Mouse (Mus musculus): Measurements from ENCODE around the gene Iqca. TPM values are rescaled to one million over a fixed set of nuclear protein-coding genes. Genes with fewer than 3 reads are reported as not detected.

Gene Iqca
- polyA plus RNA-seq, 1 experiment, result 0.33 TPM

DNA sequence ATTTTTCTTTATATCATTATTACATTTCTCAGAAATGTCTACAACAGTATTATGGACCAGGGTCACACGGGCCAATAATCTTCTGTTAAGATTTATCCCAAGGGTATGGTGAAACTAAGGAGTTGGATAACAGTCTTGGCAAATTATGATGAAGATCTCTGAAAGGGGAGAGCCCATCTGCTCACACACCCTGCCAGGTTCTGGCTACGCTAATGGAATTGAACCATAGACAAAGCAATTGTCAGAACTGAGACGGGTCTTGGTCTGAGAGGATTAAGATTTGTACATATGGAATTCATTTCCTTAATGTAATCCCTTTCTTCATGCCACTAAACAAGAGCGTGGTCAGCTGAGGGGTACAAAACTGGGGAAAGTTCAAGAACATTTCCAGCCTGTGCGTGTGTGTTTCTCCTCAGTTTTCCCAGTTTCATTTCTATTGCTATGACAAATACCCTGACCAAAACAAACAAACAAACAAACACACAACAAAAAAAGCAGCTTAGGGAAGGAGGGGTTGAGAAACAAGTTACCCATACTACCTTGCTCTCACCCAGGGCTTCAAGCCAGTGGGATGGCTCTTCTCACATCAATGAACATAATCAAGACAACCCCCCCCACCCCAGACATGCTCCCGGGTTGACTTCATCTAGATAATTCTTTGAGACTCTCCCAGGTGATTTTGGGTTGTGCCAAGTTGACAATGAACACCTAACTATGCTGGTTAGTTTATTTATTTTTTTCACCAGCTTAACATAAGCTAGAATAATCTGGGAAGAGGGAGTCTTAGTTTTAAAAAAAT is 64.8 kb downstream of the Iqca start:
- H3K36me3 ChIP-seq (ENCODE audit: control insufficient read depth, insufficient read depth, low read length), result no peaks in the 10 kb centered on the region
- TF ChIP-seq POLR2A (IDR thresholded peaks at IDR 0.05; ENCODE audit: low read depth, low read length), result no peak
- TF ChIP-seq CTCF (conservative IDR thresholded peaks at IDR 0.05; ENCODE audit: insufficient read depth, insufficient read length, low read depth, low read length), result no peak
- H3K27me3 ChIP-seq (replicated peaks; ENCODE audit: control insufficient read depth, insufficient read depth, low read length), result no peaks in the 10 kb centered on the region
- no peak for DNase-seq
- WGBS, result 90% methylated on average over 6 of the region's 6 CpGs
- H3K4me1 ChIP-seq (ENCODE audit: control insufficient read depth, insufficient read depth, low read length), result no peaks in the 10 kb centered on the region
- no peak overlapping the region for H3K27ac ChIP-seq (ENCODE audit: insufficient read depth, low read depth, low read length)
- H3K4me3 ChIP-seq (ENCODE audit: insufficient read depth, low read depth, low read length), result no peak overlapping the region

DNA sequence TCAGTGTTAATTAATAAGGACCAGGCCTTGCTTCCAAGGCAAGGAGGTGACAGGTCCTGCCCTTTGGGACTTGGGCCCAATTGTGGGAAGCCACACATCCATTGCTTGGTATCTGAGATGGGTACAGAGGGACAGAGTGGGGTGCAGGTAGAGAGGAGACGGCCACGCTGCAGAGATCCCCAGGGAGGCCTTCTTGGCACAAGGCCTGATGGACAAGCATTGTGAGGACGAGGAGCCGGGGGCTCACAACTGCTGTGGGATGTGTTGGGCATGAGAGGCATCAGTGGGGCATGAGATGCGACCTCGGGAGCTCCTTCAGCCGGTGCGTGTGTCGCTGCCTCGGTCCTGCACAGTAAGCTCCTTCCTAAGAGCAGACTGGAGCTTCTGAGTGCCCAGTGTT is 66.7 kb downstream of the Iqca start:
- 88% methylated on average over 10 of the region's 10 CpGs for WGBS
- Histone ChIP-seq H3K36me3 (ENCODE audit: control insufficient read depth, insufficient read depth, low read length) (no peaks in the 10 kb centered on the region), H3K4me1 (ENCODE audit: control insufficient read depth, insufficient read depth, low read length) (no peaks in the 10 kb centered on the region), H3K27ac (ENCODE audit: insufficient read depth, low read depth, low read length) (no peak overlapping the region), H3K4me3 (ENCODE audit: insufficient read depth, low read depth, low read length) (no peak overlapping the region), H3K27me3 (replicated peaks; ENCODE audit: control insufficient read depth, insufficient read depth, low read length) (no peaks in the 10 kb centered on the region)
- DNase-seq, result no peak
- no peak for TF ChIP-seq CTCF (conservative IDR thresholded peaks at IDR 0.05; ENCODE audit: insufficient read depth, insufficient read length, low read depth, low read length)
- TF ChIP-seq POLR2A (IDR thresholded peaks at IDR 0.05; ENCODE audit: low read depth, low read length), result no peak

DNA sequence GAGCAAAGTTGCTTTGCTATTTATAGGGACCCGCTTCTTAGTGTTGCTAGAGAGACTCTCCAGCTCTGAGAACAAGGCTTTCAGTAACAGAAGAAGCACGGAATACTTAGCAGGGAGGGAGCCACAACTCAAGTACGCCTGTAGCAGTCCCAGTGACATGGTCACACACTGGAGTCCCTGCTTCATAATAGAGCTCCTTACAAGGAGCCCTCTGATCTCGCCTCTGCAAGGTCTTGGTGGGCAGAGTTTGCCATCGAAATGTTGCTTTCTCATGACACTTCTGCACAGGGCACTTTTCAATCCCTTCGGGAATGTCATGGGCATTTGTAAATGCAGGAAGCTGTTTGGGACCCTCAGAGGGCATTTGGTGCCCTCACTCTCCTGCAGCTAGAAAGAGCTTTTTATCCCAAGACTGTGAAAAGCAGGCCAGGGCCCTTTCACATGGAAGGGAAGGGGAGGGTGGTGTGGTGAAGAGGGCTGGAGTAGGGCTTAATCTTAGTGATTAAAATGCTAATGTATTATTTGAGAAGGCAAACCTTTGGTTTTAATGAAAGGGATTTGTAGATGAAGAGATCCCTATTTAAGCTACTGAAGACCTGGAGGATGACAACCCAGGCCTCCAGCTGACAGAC is 67.6 kb downstream of the Iqca start:
- no peaks in the 10 kb centered on the region for H3K36me3 ChIP-seq (ENCODE audit: control insufficient read depth, insufficient read depth, low read length)
- no peak for DNase-seq
- no peaks in the 10 kb centered on the region for H3K27me3 ChIP-seq (replicated peaks; ENCODE audit: control insufficient read depth, insufficient read depth, low read length)
- H3K4me1 ChIP-seq (ENCODE audit: control insufficient read depth, insufficient read depth, low read length), result no peaks in the 10 kb centered on the region
- H3K4me3 ChIP-seq (ENCODE audit: insufficient read depth, low read depth, low read length), result no peak overlapping the region
- no peak overlapping the region for H3K27ac ChIP-seq (ENCODE audit: insufficient read depth, low read depth, low read length)
- TF ChIP-seq POLR2A (IDR thresholded peaks at IDR 0.05; ENCODE audit: low read depth, low read length) (no peak), CTCF (conservative IDR thresholded peaks at IDR 0.05; ENCODE audit: insufficient read depth, insufficient read length, low read depth, low read length) (no peak)
- 82% methylated on average over 6 of the region's 6 CpGs for WGBS

GRCm38 (mm10) chr1:90076291-90076690 is 76.9 kb downstream of the Iqca start:
- Histone ChIP-seq H3K4me3 (ENCODE audit: insufficient read depth, low read depth, low read length) (no peak overlapping the region), H3K27me3 (replicated peaks; ENCODE audit: control insufficient read depth, insufficient read depth, low read length) (no peaks in the 10 kb centered on the region), H3K27ac (ENCODE audit: insufficient read depth, low read depth, low read length) (no peak overlapping the region), H3K4me1 (ENCODE audit: control insufficient read depth, insufficient read depth, low read length) (no peaks in the 10 kb centered on the region), H3K36me3 (ENCODE audit: control insufficient read depth, insufficient read depth, low read length) (no peaks in the 10 kb centered on the region)
- no peak for DNase-seq
- TF ChIP-seq CTCF (conservative IDR thresholded peaks at IDR 0.05; ENCODE audit: insufficient read depth, insufficient read length, low read depth, low read length) (no peak), POLR2A (IDR thresholded peaks at IDR 0.05; ENCODE audit: low read depth, low read length) (no peak)
- WGBS, result 75% methylated on average over 2 of the region's 2 CpGs

- WGBS, result 67% methylated on average over 5 of the region's 5 CpGs
- Histone ChIP-seq H3K27ac (ENCODE audit: insufficient read depth, low read depth, low read length) (no peak overlapping the region), H3K4me3 (ENCODE audit: insufficient read depth, low read depth, low read length) (no peak overlapping the region), H3K4me1 (ENCODE audit: control insufficient read depth, insufficient read depth, low read length) (no peaks in the 10 kb centered on the region), H3K36me3 (ENCODE audit: control insufficient read depth, insufficient read depth, low read length) (no peaks in the 10 kb centered on the region), H3K27me3 (replicated peaks; ENCODE audit: control insufficient read depth, insufficient read depth, low read length) (no peaks in the 10 kb centered on the region)
- TF ChIP-seq CTCF (conservative IDR thresholded peaks at IDR 0.05; ENCODE audit: insufficient read depth, insufficient read length, low read depth, low read length) (no peak), POLR2A (IDR thresholded peaks at IDR 0.05; ENCODE audit: low read depth, low read length) (no peak)
- no peak for DNase-seq
These were observed 78.4 kb downstream of the Iqca start for GRCm38 (mm10) chr1:90074779-90075178.

- H3K27ac ChIP-seq (ENCODE audit: insufficient read depth, low read depth, low read length), result no peak overlapping the region
- H3K27me3 ChIP-seq (replicated peaks; ENCODE audit: control insufficient read depth, insufficient read depth, low read length), result no peaks in the 10 kb centered on the region
- H3K36me3 ChIP-seq (ENCODE audit: control insufficient read depth, insufficient read depth, low read length), result no peaks in the 10 kb centered on the region
- no peaks in the 10 kb centered on the region for H3K4me1 ChIP-seq (ENCODE audit: control insufficient read depth, insufficient read depth, low read length)
- H3K4me3 ChIP-seq (ENCODE audit: insufficient read depth, low read depth, low read length), result no peak overlapping the region
- WGBS, result 65% methylated on average over 13 of the region's 13 CpGs
- no peak for TF ChIP-seq CTCF (conservative IDR thresholded peaks at IDR 0.05; ENCODE audit: insufficient read depth, insufficient read length, low read depth, low read length)
- TF ChIP-seq POLR2A (IDR thresholded peaks at IDR 0.05; ENCODE audit: low read depth, low read length), result no peak
- no peak for DNase-seq
These were observed 81.2 kb downstream of the Iqca start for GRCm38 (mm10) chr1:90071812-90072580.

- Histone ChIP-seq H3K27ac (ENCODE audit: insufficient read depth, low read depth, low read length) (no peak overlapping the region), H3K4me3 (ENCODE audit: insufficient read depth, low read depth, low read length) (no peak overlapping the region), H3K36me3 (ENCODE audit: control insufficient read depth, insufficient read depth, low read length) (no peaks in the 10 kb centered on the region), H3K4me1 (ENCODE audit: control insufficient read depth, insufficient read depth, low read length) (no peaks in the 10 kb centered on the region), H3K27me3 (replicated peaks; ENCODE audit: control insufficient read depth, insufficient read depth, low read length) (no peaks in the 10 kb centered on the region)
- 18% methylated on average over 7 of the region's 7 CpGs for WGBS
- peak; percentile 75 for DNase-seq
- TF ChIP-seq CTCF (conservative IDR thresholded peaks at IDR 0.05; ENCODE audit: insufficient read depth, insufficient read length, low read depth, low read length) (peak; percentile 39), POLR2A (IDR thresholded peaks at IDR 0.05; ENCODE audit: low read depth, low read length) (no peak)
These were observed 92.6 kb downstream of the Iqca start for GRCm38 (mm10) chr1:90060599-90060998.

Data from kidney, adult 2 months (tissue).